Mouse (Mus musculus): Measurements from ENCODE around the gene Fgd3.

Fgd3 gene

GRCm38 (mm10) chr13:49320040-49320439, at the start of gene Fgd3:
TSS of gene Fgd3 (minus strand) at chr13:49320311.
- peak; percentile 27 for DNase-seq

- no peak for DNase-seq
These were observed 49.3 kb upstream of the Fgd3 start for GRCm38 (mm10) chr13:49369404-49369803.

GRCm38 (mm10) chr13:49367657-49368440, 47.7 kb upstream of the Fgd3 start:
- no peak for DNase-seq

- no peak for DNase-seq
These were observed 44.6 kb upstream of the Fgd3 start for GRCm38 (mm10) chr13:49364716-49365115.

GRCm38 (mm10) chr13:49362804-49363203, 42.7 kb upstream of the Fgd3 start:
- DNase-seq: no peak

GRCm38 (mm10) chr13:49362364-49362763, 42.3 kb upstream of the Fgd3 start:
- DNase-seq: no peak

- DNase-seq: no peak
These were observed 40.8 kb upstream of the Fgd3 start for GRCm38 (mm10) chr13:49360906-49361406.

GRCm38 (mm10) chr13:49358184-49358583, 38.1 kb upstream of the Fgd3 start:
- DNase-seq: no peak

GRCm38 (mm10) chr13:49357367-49358026, 37.4 kb upstream of the Fgd3 start:
- DNase-seq: no peak

- no peak for DNase-seq
These were observed 36.0 kb upstream of the Fgd3 start for GRCm38 (mm10) chr13:49356090-49356489.

- no peak for DNase-seq
These were observed 35.5 kb upstream of the Fgd3 start for GRCm38 (mm10) chr13:49355461-49356061.

GRCm38 (mm10) chr13:49353991-49354507, 33.9 kb upstream of the Fgd3 start:
- peak; percentile 50 for DNase-seq

GRCm38 (mm10) chr13:49353422-49353821, 33.3 kb upstream of the Fgd3 start:
- no peak for DNase-seq

- no peak for DNase-seq
These were observed 32.6 kb upstream of the Fgd3 start for GRCm38 (mm10) chr13:49352581-49353159.

- no peak for DNase-seq
These were observed 29.9 kb upstream of the Fgd3 start for GRCm38 (mm10) chr13:49349836-49350505.

- no peak for DNase-seq
These were observed 29.2 kb upstream of the Fgd3 start for GRCm38 (mm10) chr13:49349335-49349734.

GRCm38 (mm10) chr13:49348522-49348921, 28.4 kb upstream of the Fgd3 start:
- no peak for DNase-seq

GRCm38 (mm10) chr13:49345476-49345875, 25.4 kb upstream of the Fgd3 start:
- peak; percentile 53 for DNase-seq

GRCm38 (mm10) chr13:49344567-49344966, 24.5 kb upstream of the Fgd3 start:
- DNase-seq: no peak

GRCm38 (mm10) chr13:49342723-49343100, 22.6 kb upstream of the Fgd3 start:
- peak; percentile 50 for DNase-seq

GRCm38 (mm10) chr13:49341831-49342722, 22.0 kb upstream of the Fgd3 start:
- no peak for DNase-seq

Measured in cerebellum, adult 9-11 months (tissue).